Mouse (Mus musculus) cerebellum, postnatal 10 days (tissue): ENCODE measurements around the gene Eif4g2.
A peak's percentile ranks its signal among the peaks of the same experiment; 100 is the strongest.

ENCODE experiments used
- DNase-seq, 2 experiments: peaks; one replicate each; pipeline ENCODE4 v3.0.0; 2021; ENCODE audit warnings: mixed read lengths in 2 of 2

The Eif4g2 gene

DNA sequence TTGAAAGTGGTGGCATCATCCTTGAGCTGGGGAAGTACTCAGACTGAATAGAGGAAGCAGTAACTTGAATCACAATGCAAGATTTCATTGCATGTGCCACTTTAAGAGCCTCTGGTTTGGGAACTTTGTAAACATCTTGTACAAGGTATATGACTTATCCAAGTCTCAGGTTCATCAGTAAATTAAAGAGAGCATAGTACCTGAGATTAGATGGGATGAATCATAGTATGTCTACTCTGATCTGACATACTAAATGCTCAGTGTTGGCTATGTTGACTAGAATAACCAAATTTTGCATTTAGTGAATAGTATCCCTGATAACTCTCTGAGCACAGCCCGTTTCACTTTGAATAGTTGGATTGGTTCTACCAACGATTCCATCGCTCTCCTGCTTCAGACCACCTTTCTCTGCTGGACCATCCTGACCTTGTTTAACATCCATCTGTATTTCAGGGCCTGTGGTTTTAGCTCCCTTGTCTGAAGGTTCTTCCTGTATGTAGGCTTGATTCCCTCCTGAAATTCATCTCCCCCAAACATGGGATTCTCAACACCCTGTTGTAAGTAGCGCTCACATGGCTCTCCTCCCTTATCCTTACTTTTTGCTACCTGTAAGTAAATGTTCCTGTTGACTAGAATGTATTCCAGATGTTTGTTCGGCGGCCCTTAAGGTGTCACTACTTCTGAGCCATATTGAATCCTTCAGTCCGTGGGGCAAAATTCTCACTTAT, 13.2 kb downstream of the Eif4g2 start:
- no peak for DNase-seq

DNA sequence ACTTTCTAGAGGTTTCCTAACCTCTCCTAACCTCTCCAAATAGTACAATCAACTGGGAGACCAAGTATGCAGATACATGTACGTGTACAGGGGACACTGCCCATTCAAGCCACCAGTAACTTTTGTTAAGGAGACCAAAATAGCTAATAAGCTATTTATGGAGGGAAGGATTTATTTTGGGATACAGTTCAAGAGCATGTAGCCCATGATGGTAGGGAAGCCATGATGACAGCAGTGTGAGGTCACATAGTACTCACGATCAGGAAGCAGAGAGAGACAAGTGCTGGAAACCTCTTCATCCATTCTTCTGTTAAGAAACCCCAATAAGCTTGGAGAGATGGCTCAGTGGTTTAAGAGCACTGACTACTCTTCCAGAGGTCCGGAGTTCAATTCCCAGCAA, 14.6 kb downstream of the Eif4g2 start:
- DNase-seq = no peak

DNA sequence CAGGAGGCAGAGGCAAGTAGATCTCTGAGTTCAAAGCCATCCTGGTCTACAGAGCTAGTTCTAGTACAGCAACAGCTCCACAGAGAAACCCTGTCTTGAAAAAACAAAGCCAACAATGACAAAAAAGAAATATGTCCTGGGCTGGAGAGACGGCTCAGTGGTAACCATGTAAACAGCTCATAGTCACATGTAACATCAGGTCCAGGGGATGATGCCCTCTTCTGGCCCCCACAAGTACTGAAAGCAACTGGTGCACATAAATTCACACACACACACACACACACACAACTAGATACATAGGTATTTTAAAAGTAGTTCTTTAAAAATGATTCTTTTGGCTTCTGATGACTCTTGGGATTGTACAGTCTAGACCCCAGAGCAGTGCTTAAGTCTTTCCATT, 19.9 kb downstream of the Eif4g2 start:
- no peak for DNase-seq

DNA sequence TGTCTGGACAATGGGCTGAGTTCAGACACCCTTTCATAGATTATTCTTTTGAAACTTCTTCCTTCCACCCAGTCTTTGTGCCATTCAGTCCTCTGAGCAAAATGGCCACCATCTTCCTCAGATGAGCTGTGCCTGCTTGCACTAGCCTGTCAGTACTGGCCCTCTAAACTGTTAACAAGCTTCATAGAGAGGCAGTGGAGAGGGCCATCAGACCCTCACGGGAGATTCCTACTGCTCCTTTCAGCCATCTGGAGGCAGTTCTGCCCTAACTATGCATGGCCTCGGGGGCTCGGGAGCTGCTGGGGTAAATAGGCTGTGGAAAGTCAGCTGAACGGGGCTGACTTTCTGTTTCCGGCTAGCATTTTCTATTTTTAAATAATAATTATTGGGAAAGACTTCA, 23.3 kb downstream of the Eif4g2 start:
- no peak for DNase-seq

DNA sequence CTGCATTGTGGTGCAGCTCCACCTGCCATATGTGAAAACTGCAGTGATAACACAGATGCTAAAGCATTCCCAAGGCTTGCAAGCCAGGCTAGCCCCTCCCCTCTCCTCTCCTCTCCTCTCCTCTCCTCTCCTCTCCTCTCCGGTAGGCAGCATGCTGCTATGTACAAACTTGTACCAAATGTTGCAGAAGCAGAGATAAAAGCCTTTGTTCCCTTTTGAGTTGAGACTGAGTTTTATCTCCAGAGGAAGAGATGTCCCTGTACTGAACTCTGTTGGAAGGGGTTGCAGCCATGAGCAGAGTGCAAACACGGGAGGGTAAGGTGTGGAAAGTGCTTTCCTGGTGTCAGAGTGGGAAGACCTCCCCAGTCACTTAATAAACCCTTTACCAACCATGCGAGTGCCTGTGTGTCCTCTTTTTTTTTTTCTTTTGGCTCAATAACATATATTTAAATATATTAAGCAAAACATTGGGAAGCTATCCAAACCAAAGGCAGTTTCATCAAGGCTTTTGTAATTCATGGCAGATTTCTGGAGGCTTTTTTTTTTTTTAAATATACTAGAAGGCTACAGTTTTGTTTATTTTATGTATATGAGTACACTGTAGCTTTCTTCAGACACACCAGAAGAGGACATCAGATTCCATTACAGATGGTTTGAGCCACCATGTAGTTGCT, 26.7 kb downstream of the Eif4g2 start:
- no peak for DNase-seq

DNA sequence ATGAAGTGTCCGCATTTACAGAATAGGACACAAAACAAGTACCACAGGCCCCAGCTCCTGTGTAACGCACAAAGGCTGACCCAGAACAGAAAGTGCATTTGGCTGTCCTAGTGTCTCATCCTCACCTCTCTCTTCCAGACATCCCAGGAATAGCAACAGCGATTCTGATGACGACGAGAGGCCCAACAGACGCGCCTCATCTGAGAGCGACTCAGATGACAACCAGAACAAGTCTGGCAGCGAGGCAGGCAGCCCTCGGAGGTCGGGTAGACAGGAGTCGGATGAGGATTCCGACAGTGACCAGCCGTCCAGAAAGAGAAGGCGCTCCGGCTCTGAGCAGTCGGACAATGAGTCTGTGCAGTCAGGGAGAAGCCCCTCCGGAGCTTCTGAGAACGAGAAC, 27.6 kb downstream of the Eif4g2 start:
- DNase-seq = no peak

DNA sequence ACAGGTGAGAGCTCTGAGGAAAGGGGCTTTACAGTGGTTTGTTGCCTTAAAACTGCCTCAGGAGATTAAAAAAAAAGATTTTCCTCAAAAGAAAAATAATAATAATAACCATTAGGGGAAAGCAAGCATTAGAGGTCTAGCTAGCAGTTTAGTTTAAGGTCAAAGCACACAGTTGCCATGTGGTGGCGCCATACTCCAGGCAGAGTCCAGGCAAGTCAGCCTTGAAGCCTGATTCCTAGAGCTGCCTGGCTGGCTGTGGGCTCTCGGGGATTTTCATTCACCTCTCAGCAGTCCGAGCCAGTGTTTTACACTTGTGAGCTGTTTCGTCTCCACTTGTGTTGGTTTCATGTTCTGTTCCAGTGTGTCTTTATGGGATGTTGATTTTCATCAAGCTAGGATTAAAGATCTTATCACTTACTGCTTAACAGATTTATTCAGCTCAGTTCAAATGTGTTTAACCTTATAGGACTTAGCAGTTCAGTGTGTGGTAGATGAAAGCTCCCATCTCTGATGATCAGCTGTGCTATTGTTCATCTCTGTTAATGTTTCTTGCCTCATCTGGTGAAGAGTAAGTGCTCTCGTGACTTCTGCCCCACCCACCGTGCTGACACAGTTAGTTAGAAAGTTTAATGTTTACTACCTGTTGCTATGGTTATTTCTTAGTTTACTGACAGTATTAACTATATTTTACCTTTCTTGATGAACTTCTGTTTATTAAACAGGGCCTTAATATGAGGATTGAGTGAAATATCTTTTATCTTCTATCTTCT, 33.0 kb downstream of the Eif4g2 start:
- DNase-seq = peak; percentile 75

DNA sequence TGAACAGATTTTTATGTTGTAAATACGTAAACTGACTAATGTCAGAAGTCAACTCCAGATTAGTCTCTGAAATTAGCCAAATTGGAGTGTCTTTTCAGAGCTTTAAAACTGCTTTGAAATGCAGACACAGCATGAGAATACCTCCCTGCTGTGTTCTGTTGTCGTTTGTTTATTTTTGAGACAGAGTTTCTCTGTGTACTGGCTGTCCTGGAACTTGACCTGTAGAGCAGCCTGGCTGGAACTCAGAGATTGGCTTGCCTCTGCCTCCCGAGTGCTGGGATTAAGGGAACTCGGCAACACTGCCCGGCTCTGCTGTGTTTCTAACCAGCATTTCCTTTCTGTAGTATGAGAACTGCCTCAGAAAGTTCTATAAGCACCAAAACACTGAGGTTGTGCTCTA, 33.9 kb downstream of the Eif4g2 start:
- no peak for DNase-seq

DNA sequence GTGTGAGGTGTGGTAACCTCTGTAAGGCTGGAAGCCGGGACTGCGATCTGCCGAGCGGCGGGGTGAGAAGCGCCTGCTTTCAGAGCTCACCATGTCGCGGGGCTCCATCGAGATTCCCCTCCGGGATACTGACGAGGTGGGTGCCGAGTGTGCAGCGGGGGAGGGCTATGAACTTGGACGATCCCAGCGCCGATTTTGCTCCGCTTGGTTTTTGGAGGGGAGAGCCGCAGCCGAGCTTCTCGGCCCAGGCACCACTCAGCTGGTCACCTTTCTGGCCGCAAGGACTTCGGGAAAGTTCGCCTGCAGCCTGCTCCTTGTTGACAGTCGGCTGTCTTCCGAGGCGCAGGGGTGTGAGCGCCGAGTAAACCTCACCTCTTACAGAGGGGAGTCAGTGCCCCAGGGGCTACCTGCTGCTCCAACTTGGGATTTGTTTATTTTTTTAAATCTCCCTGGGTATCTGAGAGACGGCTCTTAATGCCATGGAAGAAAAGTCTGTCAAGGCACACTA, 53.7 kb downstream of the Eif4g2 start:
- DNase-seq = no peak

DNA sequence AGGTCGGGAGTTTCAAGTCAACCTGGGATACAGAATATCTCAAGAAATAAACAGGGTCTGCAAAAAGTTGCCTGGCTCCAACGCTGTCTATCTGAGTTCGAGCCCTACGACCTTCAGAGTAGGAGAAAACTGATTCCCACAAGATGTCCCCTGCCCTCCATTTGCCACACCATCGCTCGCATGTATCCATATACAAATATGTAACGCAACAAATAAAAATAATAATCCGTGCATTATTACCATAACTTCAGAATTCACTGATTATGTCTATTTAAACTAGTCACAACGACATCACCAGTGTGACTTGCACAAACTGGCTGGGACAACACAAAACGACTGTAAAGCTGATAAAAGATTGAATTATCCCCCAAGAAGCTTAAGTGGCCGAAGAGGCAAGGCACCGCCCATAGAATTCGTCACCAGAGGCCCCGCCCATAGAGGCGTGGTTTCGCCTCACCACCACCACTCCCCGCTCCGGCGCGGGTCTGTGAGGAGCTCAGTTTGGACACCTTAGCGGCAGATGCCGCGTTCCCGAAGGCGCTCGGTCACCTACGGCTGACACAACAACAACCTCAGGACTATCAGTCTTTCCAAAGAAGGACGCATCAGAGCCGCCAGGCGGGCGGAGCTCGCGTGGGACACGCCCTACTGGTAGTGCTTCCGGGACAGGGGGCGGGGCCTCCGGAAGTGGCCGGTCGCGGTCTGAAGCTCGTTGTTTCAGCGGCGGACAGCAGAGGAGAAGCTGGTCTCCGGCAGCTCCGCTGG, 54.4 kb downstream of the Eif4g2 start, which contains the start of gene Ctr9:
Gene Ctr9, plus strand, starts transcription at position 671 of the 765 bp plus-strand sequence.
- DNase-seq = peak; percentile 97

DNA sequence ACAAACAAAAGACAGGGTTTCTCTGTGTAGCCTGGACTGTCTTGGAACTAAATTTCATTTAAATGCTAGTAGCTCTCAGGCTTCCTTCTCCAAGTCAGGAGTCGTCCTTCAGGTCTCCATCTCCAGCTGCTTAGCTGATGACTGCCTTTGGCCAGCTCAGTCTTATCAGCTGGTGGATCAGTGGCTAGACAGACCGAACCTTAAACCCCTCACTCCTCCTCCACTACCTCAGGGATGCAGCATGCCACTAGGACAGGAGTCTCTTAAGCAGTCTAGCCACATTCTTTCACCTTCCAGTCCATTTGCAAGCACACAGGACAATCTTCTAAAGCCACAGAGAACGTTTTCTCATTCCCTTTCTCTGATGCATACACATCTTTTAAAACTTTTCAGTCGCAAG, 57.9 kb downstream of the Eif4g2 start:
- DNase-seq = no peak

DNA sequence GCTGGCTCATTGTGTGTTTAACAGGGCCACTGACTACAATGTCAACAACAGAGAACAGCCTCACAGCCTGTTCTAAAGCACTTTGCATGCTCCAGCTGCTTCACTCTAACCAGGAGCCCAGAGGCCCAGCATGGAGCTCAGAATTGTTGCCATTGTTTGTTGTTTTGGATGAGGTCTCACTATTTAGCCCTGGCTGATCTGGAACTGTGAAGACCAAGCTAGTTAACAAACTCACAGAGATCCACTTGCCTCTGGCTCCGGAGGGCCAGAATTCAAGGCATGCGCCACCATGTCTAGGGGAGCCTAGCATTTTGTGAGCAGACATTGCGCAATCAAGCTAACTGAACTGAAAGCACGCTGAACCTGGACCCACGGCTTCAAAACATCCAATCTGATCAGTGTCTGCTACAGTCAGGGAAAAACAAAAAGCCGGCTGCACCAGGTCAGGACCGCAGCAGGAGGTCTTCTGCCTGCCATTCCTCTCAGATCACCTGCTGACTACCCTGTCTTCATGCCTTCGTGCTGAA, 58.7 kb downstream of the Eif4g2 start:
- peak in 1 of 2 experiments; percentile 31 for DNase-seq

DNA sequence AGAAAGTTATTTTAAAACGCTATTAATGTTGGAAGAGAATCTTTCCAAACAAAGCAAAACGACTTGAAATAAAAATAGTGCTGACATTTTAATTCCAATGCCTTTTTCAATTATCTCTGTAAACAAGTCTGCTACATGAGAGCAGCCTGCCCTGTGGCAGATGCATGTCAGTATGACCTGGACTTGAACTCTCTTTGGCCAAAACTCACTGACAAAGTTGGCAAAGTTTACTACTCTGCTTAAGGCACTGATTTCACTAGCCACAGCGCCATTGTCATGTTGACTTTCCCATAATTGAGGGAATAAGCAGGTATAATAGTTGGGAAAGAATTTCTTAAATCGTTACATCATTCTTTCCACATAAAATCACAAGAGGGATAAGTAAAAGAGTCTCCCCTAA, 62.0 kb downstream of the Eif4g2 start:
- DNase-seq = no peak
